Mouse (Mus musculus) heart, postnatal 4 days (tissue): ENCODE results near the gene Cdv3. TPM values are rescaled to one million over a fixed set of nuclear protein-coding genes. Genes with fewer than 3 reads are reported as not detected.

Experiments
- DNase-seq: peaks from one replicate; pipeline ENCODE4 v3.0.0; 2021
- total RNA-seq, 2 experiments: library from RNA; stranded (reverse); gene quantifications; 2 replicates each; pipeline ENCODE4 v1.2.3; 2021

The Cdv3 gene
- total RNA-seq, result 100 to 1,000 TPM; 143 to 145 TPM

DNA sequence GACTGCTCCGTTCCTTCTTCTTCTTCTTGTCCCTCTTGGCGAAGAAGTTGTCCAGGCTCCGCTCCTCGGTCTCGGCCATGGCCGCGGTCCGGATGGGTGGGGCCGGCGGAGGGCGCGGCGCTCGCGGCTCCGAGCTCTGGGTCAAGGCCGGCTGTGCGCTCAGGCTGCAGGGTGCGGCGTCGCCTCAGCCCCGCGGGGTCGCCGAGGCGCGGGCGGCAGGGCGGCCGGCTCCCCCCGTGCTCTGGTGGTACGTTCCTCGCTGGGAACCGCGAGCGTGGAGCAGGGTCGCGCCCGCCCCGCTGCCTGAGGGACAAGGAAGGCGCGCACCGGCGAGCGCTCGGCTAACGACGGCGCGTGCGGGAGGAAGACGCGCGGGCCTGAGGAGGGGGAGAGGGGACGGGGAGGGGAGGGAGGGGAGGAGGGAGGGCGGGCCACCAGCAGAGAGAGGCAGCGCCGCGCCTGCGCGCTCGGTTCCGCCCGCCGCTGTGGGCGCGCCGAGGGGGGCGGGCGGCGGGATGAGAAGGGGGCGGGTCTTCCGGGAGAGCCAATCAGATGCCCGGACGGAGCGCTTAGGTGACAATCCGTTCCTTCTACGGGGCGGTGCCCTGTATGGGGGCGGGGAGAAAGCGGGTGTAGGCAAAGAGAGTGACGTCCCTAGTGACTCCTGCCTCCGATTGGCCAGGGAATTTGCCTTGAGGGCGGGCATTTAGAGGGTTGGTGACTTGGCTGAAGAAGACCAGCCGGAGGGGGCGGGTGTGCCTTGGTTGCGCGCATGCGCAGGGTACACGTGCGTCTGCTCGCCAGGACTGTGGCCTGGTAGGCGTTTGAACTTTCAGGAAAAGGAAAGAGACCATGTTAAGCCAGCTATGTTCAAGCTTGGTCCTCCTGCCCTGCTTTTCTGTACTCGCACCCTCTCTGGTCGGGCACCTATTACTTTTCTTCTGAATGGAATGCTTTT is at the start of gene Cdv3:
Gene Cdv3 (minus strand): TSS at position 551 of the 958 bp plus-strand sequence.
- peak; percentile 99 for DNase-seq

DNA sequence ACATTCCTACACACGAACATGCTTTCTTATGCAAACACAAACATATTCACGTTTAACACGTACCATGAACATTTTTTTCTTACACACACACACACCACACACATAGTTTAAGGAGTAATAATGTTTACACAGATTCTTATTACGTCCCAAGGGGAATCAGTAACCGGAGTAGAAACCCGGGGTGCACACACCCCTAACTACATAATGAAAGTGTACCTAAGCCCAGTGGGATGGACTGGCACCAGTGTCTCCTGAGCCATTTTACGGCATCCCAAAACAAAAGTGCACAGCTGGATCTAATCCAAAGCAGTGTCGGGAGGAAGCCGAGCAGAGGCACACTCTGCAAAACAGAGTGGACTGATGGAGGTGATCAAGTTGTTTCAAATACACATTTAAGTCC is 47.8 kb upstream of the Cdv3 start:
- DNase-seq, result no peak

- DNase-seq, result no peak
Observed at GRCm38 (mm10) chr9:103409119-103409518, 43.5 kb upstream of the Cdv3 start.

DNA sequence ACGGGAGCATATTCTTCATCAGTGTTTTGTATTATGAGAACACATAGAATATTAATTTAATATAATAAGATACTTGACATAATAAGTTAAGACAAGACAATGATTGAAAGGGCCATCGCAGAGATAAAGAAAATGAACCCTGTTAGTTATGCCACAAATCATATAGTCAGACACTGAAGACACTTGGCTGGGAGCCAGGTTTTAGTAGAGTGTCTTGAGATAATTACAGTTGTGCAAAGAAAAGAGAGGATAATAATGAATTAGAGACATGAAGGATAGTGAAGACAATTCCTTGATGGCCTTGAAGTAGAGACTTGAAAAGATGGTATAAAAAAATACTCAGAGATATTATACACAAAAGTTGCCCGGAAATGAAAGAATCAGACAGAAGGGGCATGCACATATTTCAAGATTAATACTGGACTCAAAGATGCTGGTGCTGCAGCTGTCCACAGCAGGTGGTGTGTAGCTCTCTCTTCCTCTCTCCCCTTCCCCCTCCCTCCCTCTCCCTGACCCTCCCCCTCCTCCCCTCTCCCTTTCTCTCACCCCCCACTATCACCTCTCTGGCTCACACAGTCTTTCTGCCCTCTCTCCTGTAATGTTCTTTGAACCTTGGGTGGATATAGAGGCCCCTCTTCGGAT is 42.6 kb upstream of the Cdv3 start:
- no peak for DNase-seq

DNA sequence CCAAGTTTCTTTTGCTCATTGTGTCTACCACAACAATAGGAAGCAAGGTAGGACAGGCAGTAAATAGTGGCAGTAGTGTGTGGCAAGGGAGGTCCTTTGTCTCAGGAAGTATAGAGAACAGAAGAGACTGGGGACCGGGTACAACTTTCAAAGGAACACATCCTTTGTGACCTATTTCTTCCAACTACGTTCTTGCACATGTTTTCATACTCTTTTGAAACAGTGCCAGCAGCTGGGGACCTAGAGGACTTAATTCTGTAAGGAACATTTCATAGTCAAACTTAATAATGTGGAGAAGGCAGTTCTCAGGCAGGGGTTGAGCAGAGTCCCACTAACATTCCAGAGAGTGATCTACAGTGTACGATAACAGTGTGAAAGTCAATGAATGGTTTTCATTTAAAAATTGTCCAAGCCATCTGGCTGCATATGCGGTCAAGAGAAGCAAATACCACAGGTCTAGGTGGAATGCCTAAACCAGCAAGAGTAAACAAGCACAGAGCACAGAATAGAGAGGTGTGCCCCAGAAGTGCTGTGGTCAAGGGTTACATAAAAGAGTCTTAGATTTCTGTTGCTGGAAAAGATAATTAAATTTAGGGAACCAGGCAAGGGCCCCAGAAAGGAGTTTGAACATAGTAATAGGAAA is 37.8 kb upstream of the Cdv3 start:
- DNase-seq, result no peak

- peak; percentile 33 for DNase-seq
Observed at GRCm38 (mm10) chr9:103398509-103399157, 33.0 kb upstream of the Cdv3 start.

DNA sequence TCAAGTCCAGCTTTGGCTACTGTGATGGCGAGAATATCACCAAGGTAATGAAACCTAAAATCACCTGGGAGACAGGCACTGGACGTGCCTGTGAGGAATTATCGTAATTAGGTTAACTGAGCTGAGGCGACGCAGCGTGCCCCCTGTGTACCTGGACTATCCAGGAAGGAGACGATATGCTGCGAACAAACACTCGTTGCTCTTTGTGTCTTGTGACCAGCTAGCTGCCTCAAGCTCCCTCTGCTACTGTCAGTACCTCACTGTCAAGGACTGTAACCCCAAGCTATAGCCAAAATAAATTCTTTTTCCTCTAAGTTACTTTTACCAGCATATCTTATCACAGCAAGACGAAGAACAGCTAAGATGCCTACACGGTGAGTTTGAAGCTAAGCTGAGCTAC is 27.6 kb upstream of the Cdv3 start:
- DNase-seq, result no peak

DNA sequence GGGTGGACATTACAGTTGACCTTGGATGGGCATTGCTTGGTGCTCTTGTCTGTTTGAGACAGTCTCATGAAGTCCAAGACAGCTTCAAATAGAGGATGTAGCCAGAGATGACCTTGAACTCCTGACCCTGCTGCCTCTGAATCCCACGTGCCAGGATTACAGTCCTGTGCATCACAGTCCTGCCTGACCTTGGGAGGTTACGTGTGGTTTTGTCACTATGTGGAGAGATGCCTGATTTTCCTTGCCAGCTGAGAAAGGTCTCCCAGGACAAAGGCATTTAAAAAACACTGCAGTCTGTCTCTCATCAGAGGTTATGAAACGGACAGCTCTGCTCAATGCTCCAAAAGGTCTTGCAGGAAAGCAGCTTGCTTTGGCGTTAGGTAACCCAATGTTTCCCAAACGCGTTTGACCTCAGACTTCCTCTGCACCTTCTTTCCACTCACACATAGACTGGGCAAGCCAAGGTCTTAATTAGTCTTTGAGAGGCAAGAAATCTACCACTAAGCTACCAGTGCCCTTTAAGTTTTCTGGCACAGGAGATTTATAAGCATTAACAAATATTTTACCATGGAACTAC is 26.2 kb upstream of the Cdv3 start:
- DNase-seq, result no peak

DNA sequence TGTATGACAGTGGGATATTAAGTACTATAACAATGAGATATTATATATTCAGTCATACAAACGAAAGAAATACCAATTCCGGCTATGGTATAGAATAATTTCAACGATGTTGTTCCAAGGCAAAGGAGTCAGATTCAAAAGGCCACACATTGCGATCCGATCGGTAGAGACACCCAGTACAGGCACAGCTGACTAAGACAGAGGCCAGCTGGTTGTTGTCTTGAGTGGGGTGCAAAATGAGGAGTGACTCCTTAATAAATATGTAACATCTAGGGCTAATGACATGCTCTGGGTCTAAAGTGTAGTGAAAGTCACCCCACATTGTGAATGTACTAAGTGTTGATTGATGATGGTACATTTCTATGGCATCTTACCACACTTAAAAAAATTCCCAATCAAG is 23.6 kb upstream of the Cdv3 start:
- DNase-seq, result no peak

GRCm38 (mm10) chr9:103387011-103387653 is 21.5 kb upstream of the Cdv3 start:
- DNase-seq, result no peak

- no peak for DNase-seq
Observed at GRCm38 (mm10) chr9:103386573-103386972, 20.9 kb upstream of the Cdv3 start.

GRCm38 (mm10) chr9:103385600-103385999 is 20.0 kb upstream of the Cdv3 start:
- no peak for DNase-seq

DNA sequence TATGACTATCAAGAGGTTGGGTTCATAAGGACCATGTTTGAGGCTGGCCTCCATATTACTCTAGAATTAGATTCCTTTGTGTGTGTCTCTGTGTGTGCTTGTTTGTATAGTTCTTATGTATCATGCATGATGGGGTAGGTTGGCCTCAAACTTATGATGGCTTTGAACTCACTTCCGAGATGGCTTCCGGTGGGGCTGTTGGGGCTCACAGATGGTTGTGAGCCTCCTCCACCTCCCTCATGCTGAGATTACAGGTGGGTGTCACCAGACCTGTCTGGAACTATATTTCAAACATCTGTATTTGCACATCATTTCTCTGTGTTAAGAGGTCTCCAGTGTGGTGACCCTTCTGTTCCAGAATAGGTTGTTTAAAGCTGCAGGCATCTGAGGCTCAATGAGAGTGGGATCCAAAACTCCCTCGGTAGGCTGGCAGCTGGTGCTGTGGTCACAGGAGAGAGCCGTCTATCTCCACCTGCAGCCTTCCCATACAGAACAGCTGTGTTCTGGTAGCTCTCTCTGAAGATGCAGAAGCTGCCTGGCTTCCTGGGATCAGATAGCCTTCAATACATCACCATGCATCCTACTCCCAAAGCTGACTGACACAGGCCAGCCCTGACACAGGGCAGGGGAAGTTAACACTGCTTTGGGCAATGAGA is 18.6 kb upstream of the Cdv3 start:
- no peak for DNase-seq

DNA sequence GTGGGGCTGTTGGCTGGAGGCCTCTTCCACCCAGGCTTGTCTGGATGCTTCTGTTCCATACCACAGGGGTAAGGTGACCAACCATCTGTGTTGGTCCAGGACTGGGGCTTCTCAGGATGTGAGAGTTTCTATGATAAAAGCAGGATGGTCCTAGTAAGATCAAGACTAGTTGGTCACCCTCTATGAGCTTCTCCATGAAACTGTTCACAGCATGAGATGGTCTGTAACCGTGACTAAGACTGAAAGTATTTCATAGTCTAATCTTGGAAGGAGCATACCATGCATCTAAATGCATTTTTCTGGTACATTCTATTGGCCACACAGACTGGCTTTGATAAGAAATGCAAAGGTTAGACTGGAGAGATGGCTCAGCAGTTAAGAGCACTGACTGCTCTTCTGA is 17.9 kb upstream of the Cdv3 start:
- no peak for DNase-seq

DNA sequence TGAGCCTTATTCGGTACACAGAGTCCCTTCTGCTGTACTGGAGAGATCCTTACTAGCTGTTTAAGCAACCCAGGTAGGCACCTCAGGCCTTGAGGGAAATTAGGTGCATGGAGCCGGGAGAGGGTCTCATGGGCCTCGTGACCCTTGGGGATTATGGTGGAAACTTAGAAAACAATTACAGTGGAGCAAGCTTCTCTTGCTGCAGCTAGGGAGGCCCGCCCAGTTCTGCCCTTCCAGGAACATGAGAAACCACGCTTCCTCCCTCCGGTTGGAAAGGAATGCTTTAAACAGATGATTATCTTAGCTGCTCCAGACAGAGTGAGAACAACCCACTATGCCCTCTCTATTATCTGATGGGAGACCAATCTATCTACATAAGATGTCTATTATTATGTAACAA is 17.3 kb upstream of the Cdv3 start:
- no peak for DNase-seq

- DNase-seq, result no peak
Observed at GRCm38 (mm10) chr9:103380566-103380965, 14.9 kb upstream of the Cdv3 start.

DNA sequence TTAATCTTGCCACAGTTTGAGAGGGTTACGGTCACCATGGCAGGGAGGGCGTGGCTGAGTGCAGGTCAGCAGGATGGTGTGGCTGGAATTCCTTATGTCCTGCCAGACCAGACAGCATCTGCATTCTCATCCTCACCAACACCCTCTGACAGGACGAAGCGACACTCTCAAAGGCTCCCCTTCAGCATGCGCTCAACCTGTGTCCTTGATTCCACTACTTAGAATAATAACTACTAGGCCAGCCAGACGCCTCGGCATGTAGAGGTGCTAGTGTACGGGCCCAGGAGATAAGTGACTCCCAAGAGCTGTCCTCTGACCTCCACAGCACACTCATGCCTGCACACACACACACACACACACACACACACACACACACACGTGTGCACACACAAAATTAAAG is 13.6 kb upstream of the Cdv3 start:
- no peak for DNase-seq

DNA sequence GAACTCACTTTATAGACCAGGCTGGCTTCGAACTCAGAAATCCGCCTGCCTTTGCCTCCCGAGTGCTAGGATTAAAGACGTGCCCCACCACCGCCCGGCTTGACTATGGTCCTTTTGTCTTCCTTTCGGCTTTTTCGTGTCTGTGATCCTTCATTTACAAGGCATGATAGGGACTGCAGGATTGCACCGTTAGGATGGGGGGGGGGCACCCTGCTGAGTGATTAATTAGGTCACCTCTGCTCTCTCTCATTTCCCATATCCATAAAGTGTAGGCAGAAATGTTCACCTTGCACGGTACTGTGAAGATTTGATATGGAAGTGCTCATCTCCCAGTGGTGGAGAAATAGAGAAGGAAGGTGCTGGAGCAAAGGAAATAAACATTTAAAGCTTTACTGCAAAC is 13.0 kb upstream of the Cdv3 start:
- DNase-seq, result no peak

- DNase-seq, result no peak
Observed at GRCm38 (mm10) chr9:103376346-103377320, 11.0 kb upstream of the Cdv3 start.
